Mouse (Mus musculus) lung, embryonic 15.5 days (tissue): ENCODE results near the gene Fzr1. TPM values are rescaled to one million over a fixed set of nuclear protein-coding genes. Genes with fewer than 3 reads are reported as not detected.
A peak's percentile ranks its signal among the peaks of the same experiment; 100 is the strongest.

Source experiments
- ATAC-seq: fragments of 200-750 bp; cut with Nextera tagmentation; 2 replicates; pipeline ENCODE4 v1.8.0; 2017; ENCODE audit warnings: moderate number of reproducible peaks, borderline replicate concordance; ENCODE audit not compliant: low FRiP score, low TSS enrichment; ENCODE audit errors: extremely low read depth
- H3K27ac ChIP-seq: fragments of 300-500 bp; sonication (generic); 2 replicates; pipeline ENCODE4 v1.5.1; 2015; ENCODE audit warnings: moderate library complexity, mild to moderate bottlenecking, inconsistent platforms
- H3K27me3 ChIP-seq: fragments of 300-500 bp; sonication (generic); 2 replicates; pipeline ENCODE4 v1.6.1; 2015; ENCODE audit warnings: inconsistent platforms
- H3K36me3 ChIP-seq: fragments of 300-500 bp; sonication (generic); 2 replicates; pipeline ENCODE4 v1.6.1; 2015; ENCODE audit warnings: inconsistent platforms
- H3K4me1 ChIP-seq: fragments of 300-500 bp; sonication (generic); 2 replicates; pipeline ENCODE4 v1.6.1; 2015; ENCODE audit warnings: inconsistent platforms
- H3K4me2 ChIP-seq: fragments of 300-500 bp; sonication (generic); 2 replicates; pipeline ENCODE4 v1.6.1; 2015; ENCODE audit warnings: inconsistent platforms, mild to moderate bottlenecking, moderate library complexity
- H3K4me3 ChIP-seq: fragments of 300-500 bp; sonication (generic); 2 replicates; pipeline ENCODE4 v1.5.1; 2015; ENCODE audit warnings: mild to moderate bottlenecking, inconsistent platforms
- H3K9ac ChIP-seq: fragments of 300-500 bp; sonication (generic); 2 replicates; pipeline ENCODE4 v1.6.1; 2015; ENCODE audit warnings: inconsistent platforms
- H3K9me3 ChIP-seq: fragments of 300-500 bp; sonication (generic); 2 replicates; pipeline ENCODE4 v1.6.1; 2016; ENCODE audit warnings: inconsistent platforms
- WGBS: fragments of 180-500 bp; shearing (Covaris S2); methylation state at CpG from one replicate; pipeline ENCODE4 v1.1.7; 2015; 5-methylcytosine and 5-hydroxymethylcytosine counted together
- polyA plus RNA-seq: library from polyadenylated mRNA; unstranded; fragments of >200 nt; fragmentation: Nextera tagmentation; extraction: Ambion mirVana; gene quantifications from 2 replicates; pipeline ENCODE4 v1.2.1, GENCODE M21; 2015

Gene Fzr1
- polyA plus RNA-seq, 1 experiment from 2014 or later, result 110 TPM

- Histone ChIP-seq H3K27ac (no peak overlapping the region), H3K36me3 (peaks cover 50% of the 10 kb centered on the region), H3K4me1 (peaks cover 40% of the 10 kb centered on the region), H3K9ac (no peak overlapping the region), H3K4me2 (no peak overlapping the region), H3K9me3 (no peaks in the 10 kb centered on the region), H3K4me3 (no peak overlapping the region), H3K27me3 (peaks cover 6% of the 10 kb centered on the region; the same call in 1 of the 2 replicates)
- ATAC-seq, result no peak
- WGBS, result 58% methylated on average over 6 of the region's 6 CpGs
Observed at GRCm38 (mm10) chr10:81366477-81367206, 11.7 kb downstream of the Fzr1 start.

GRCm38 (mm10) chr10:81365672-81366476, 12.4 kb downstream of the Fzr1 start, which contains the start of gene 4930404N11Rik:
TSS of gene 4930404N11Rik (minus strand) at chr10:81365816.
- H3K4me3 ChIP-seq, result peak within 1 kb of the TSS; percentile 28
- peaks cover 45% of the 10 kb centered on the region for H3K36me3 ChIP-seq
- no peak within 1 kb of the TSS for H3K9ac ChIP-seq
- H3K4me2 ChIP-seq, result peak within 1 kb of the TSS; percentile 59
- H3K27ac ChIP-seq, result 0 out of 2 replicates have a peak within 1 kb of the TSS, but pooled peaks have one; percentile 12
- peaks cover 6% of the 10 kb centered on the region; the same call in 1 of the 2 replicates for H3K27me3 ChIP-seq
- WGBS, result 22% methylated on average over 12 of the region's 12 CpGs
- peaks cover 48% of the 10 kb centered on the region for H3K4me1 ChIP-seq
- no peak for ATAC-seq
- H3K9me3 ChIP-seq, result no peaks in the 10 kb centered on the region

- Histone ChIP-seq H3K9me3 (no peaks in the 10 kb centered on the region), H3K4me2 (0 out of 2 replicates have a peak overlapping the region, but pooled peaks have one; percentile 59), H3K27me3 (peaks cover 6% of the 10 kb centered on the region; the same call in 1 of the 2 replicates), H3K27ac (0 out of 2 replicates have a peak overlapping the region, but pooled peaks have one; percentile 12), H3K4me3 (no peak overlapping the region), H3K36me3 (peaks cover 37% of the 10 kb centered on the region), H3K9ac (no peak overlapping the region), H3K4me1 (peaks cover 54% of the 10 kb centered on the region)
- WGBS, result 31% methylated on average over 4 of the region's 4 CpGs
- no peak for ATAC-seq
Observed at GRCm38 (mm10) chr10:81365073-81365472, 13.2 kb downstream of the Fzr1 start.

- H3K4me3 ChIP-seq, result peak overlapping the region; percentile 28
- 0 out of 2 replicates have a peak, but pooled peaks have one; percentile 7 for ATAC-seq
- peaks cover 33% of the 10 kb centered on the region for H3K36me3 ChIP-seq
- 7% methylated on average over 28 of the region's 28 CpGs for WGBS
- H3K27me3 ChIP-seq, result peaks cover 6% of the 10 kb centered on the region; the same call in 1 of the 2 replicates
- H3K9ac ChIP-seq, result peak overlapping the region; percentile 15; the same call in 1 of the 2 replicates
- no peaks in the 10 kb centered on the region for H3K9me3 ChIP-seq
- 0 out of 2 replicates have a peak overlapping the region, but pooled peaks have one; percentile 12 for H3K27ac ChIP-seq
- H3K4me1 ChIP-seq, result peaks cover 58% of the 10 kb centered on the region
- peak overlapping the region; percentile 59 for H3K4me2 ChIP-seq
Observed at GRCm38 (mm10) chr10:81364666-81365065, 13.7 kb downstream of the Fzr1 start.

GRCm38 (mm10) chr10:81363436-81364346, 14.6 kb downstream of the Fzr1 start:
- Histone ChIP-seq H3K9ac (peak overlapping the region; percentile 12; the same call in 1 of the 2 replicates), H3K4me2 (peak overlapping the region; percentile 59), H3K9me3 (no peaks in the 10 kb centered on the region), H3K27me3 (peaks cover 6% of the 10 kb centered on the region; the same call in 1 of the 2 replicates), H3K27ac (peak overlapping the region; percentile 88), H3K4me3 (peak overlapping the region; percentile 28), H3K4me1 (peaks cover 66% of the 10 kb centered on the region), H3K36me3 (peaks cover 24% of the 10 kb centered on the region)
- WGBS, result 8% methylated on average over 54 of the region's 54 CpGs
- ATAC-seq, result no peak

- ATAC-seq, result peak; percentile 20; the same call in 1 of the 2 replicates
- WGBS, result 46% methylated on average over 12 of the region's 12 CpGs
- H3K4me3 ChIP-seq, result peak overlapping the region; percentile 2; the same call in 1 of the 2 replicates
- H3K27me3 ChIP-seq, result peaks cover 6% of the 10 kb centered on the region; the same call in 1 of the 2 replicates
- H3K4me2 ChIP-seq, result peak overlapping the region; percentile 59
- H3K36me3 ChIP-seq, result peaks cover 11% of the 10 kb centered on the region
- 0 out of 2 replicates have a peak overlapping the region, but pooled peaks have one; percentile 3 for H3K9ac ChIP-seq
- H3K9me3 ChIP-seq, result no peaks in the 10 kb centered on the region
- peaks cover 77% of the 10 kb centered on the region for H3K4me1 ChIP-seq
- H3K27ac ChIP-seq, result peak overlapping the region; percentile 88
Observed at GRCm38 (mm10) chr10:81362336-81362949, 15.9 kb downstream of the Fzr1 start.

GRCm38 (mm10) chr10:81360721-81361120, 17.6 kb downstream of the Fzr1 start:
- no peak for ATAC-seq
- no peak overlapping the region for H3K4me3 ChIP-seq
- H3K27me3 ChIP-seq, result peaks cover 6% of the 10 kb centered on the region; the same call in 1 of the 2 replicates
- peak overlapping the region; percentile 3; the same call in 1 of the 2 replicates for H3K4me2 ChIP-seq
- peak overlapping the region; percentile 35 for H3K27ac ChIP-seq
- no peaks in the 10 kb centered on the region for H3K9me3 ChIP-seq
- WGBS, result 61% methylated on average over 8 of the region's 8 CpGs
- H3K36me3 ChIP-seq, result no peaks in the 10 kb centered on the region; the same call in 1 of the 2 replicates
- peaks cover 85% of the 10 kb centered on the region for H3K4me1 ChIP-seq
- H3K9ac ChIP-seq, result 0 out of 2 replicates have a peak overlapping the region, but pooled peaks have one; percentile 3

GRCm38 (mm10) chr10:81358841-81359240, 19.5 kb downstream of the Fzr1 start:
- peaks cover 5% of the 10 kb centered on the region; the same call in 1 of the 2 replicates for H3K27me3 ChIP-seq
- no peaks in the 10 kb centered on the region for H3K9me3 ChIP-seq
- peak overlapping the region; percentile 73 for H3K27ac ChIP-seq
- ATAC-seq, result no peak
- peak overlapping the region; percentile 99 for H3K4me2 ChIP-seq
- peak overlapping the region; percentile 87 for H3K4me3 ChIP-seq
- peaks cover 66% of the 10 kb centered on the region for H3K4me1 ChIP-seq
- H3K36me3 ChIP-seq, result no peaks in the 10 kb centered on the region; the same call in 1 of the 2 replicates
- 66% methylated on average over 1 of the region's 1 CpGs for WGBS
- no peak overlapping the region; the same call in 1 of the 2 replicates for H3K9ac ChIP-seq

- Histone ChIP-seq H3K9ac (peak overlapping the region; percentile 77), H3K4me3 (peak overlapping the region; percentile 87), H3K27me3 (no peaks in the 10 kb centered on the region; the same call in 1 of the 2 replicates), H3K4me2 (peak overlapping the region; percentile 99), H3K27ac (peak overlapping the region; percentile 73), H3K36me3 (no peaks in the 10 kb centered on the region; the same call in 1 of the 2 replicates), H3K9me3 (no peaks in the 10 kb centered on the region), H3K4me1 (peaks cover 59% of the 10 kb centered on the region)
- ATAC-seq, result no peak
- 22% methylated on average over 4 of the region's 4 CpGs for WGBS
Observed at GRCm38 (mm10) chr10:81358209-81358608, 20.1 kb downstream of the Fzr1 start.
